9 mouse cellular contexts compared by ENCODE assay signal in genomic region chr8:84494541-84495084, GRCm38 (mm10).
DNase-seq lines count a peak whose midpoint lies in the region; ATAC-seq lines count a peak whose summit lies in the region.
"Had no signal": no experiment of that assay in that cellular context is flagged by ENCODE, and none has a peak within 500 bp of the region (broad histone marks: within the 10 kb centered on the region; RNA-seq: fewer than 3 reads in every experiment).

No protein-coding gene starts in this region.

- H3K9ac ChIP-seq in hindbrain, embryonic 13.5 days: no peak overlapping the region
- H3K9ac ChIP-seq: heart, embryonic 15.5 days had no signal

- H3K4me3 ChIP-seq in hindbrain, embryonic 13.5 days: no peak overlapping the region
- H3K4me3 ChIP-seq: heart, embryonic 15.5 days had no signal

- peak; percentile 46 for DNase-seq in embryo, embryonic 10.5 days (ENCODE audit: low spot score)
- DNase-seq in left cerebral cortex, postnatal 14 days (ENCODE audit: low spot score in 2 of 2): peak; percentile 95 to 97
- DNase-seq in right cerebral cortex, postnatal 10 days (ENCODE audit: low spot score in 2 of 2): peak; percentile 95 to 98
- DNase-seq in MN1 (ENCODE audit: low spot score): no peak
- DNase-seq in heart, postnatal 25 days (ENCODE audit: low spot score): no peak
- DNase-seq in adrenal gland, adult (ENCODE audit: inconsistent age in 2 of 2, low spot score in 1 of 2): no peak
- no peak for DNase-seq in spleen, postnatal 14 days (ENCODE audit: low spot score in 2 of 2)

- H3K4me1 ChIP-seq in hindbrain, embryonic 13.5 days (replicated peaks): peaks cover 14% of the 10 kb centered on the region
- H3K4me1 ChIP-seq: heart, embryonic 15.5 days had no signal

- no peak overlapping the region for H3K4me2 ChIP-seq in hindbrain, embryonic 13.5 days
- H3K4me2 ChIP-seq: heart, embryonic 15.5 days had no signal

- no peaks in the 10 kb centered on the region; the same call in 1 of the 2 replicates for H3K36me3 ChIP-seq in hindbrain, embryonic 13.5 days
- H3K36me3 ChIP-seq: heart, embryonic 15.5 days had no signal

- no peak overlapping the region for H3K27ac ChIP-seq in hindbrain, embryonic 13.5 days
- H3K27ac ChIP-seq: heart, embryonic 15.5 days had no signal

- 40% methylated on average over 6 of the region's 6 CpGs for WGBS in hindbrain, embryonic 13.5 days

- peak; percentile 84 for ATAC-seq in hindbrain, embryonic 13.5 days (ENCODE audit: low FRiP score)

- intact Hi-C loops in left cerebral cortex, postnatal 14 days (cut with DNase I): no loop called here
- intact Hi-C loops in heart, postnatal 25 days (cut with DNase I): no loop called here

- H3K9me3 ChIP-seq in hindbrain, embryonic 13.5 days: no peaks in the 10 kb centered on the region
- H3K9me3 ChIP-seq: heart, embryonic 15.5 days had no signal

- no peaks in the 10 kb centered on the region for H3K27me3 ChIP-seq in hindbrain, embryonic 13.5 days
- H3K27me3 ChIP-seq: heart, embryonic 15.5 days had no signal

Comparison
In these comparisons a context has a peak if more than half of its experiments do, and no peak if none do; other contexts are left out.
1. DNase-seq: peak in embryo, embryonic 10.5 days (single experiment), left cerebral cortex, postnatal 14 days (2 of 2) and right cerebral cortex, postnatal 10 days (2 of 2); none in MN1 (single experiment), heart, postnatal 25 days (single experiment), adrenal gland, adult (0 of 2) and spleen, postnatal 14 days (0 of 2).